Mouse (Mus musculus) layer of hippocampus, postnatal 25 days (tissue): Measurements from ENCODE around the gene Lelp1. TPM values are rescaled to one million over a fixed set of nuclear protein-coding genes. Genes with fewer than 3 reads are reported as not detected.

Source experiments
- DNase-seq, 2 experiments: peaks; one replicate each; pipeline ENCODE4 v3.0.0; 2022; ENCODE audit warnings: mixed read lengths in 2 of 2, low spot score in 1 of 2; ENCODE audit errors: extremely low spot score in 1 of 2
- total RNA-seq, 2 experiments: library from RNA; stranded (reverse); gene quantifications; 2 replicates each; pipeline ENCODE4 v1.2.3; 2021

The Lelp1 gene
- not detected for total RNA-seq

- no peak for DNase-seq
Observed at GRCm38 (mm10) chr3:92142644-92143043, at the start of gene Lelp1. Gene Lelp1 (minus strand): TSS chr3:92142744.

- DNase-seq: no peak
Observed at GRCm38 (mm10) chr3:92176880-92177279, 34.3 kb upstream of the Lelp1 start.

DNA sequence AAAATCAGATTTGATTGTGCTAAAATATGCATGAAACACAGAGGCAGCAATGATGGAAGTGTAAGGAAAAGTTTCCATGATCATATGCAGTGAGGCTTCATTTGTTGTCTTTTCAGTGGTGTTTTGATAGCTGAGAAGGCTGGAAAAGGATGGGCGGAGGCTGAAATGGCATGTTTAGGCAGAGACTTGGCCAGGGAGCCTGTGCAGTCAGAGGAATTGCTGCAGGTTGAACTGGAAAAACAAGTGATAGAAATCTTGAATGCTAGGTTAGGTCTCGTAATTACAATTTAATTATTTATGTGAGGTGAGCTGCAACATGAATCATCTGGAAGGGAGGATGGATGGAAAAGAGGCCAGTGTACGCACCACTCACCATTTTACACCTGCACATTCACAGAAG, 27.3 kb upstream of the Lelp1 start:
- no peak for DNase-seq

DNA sequence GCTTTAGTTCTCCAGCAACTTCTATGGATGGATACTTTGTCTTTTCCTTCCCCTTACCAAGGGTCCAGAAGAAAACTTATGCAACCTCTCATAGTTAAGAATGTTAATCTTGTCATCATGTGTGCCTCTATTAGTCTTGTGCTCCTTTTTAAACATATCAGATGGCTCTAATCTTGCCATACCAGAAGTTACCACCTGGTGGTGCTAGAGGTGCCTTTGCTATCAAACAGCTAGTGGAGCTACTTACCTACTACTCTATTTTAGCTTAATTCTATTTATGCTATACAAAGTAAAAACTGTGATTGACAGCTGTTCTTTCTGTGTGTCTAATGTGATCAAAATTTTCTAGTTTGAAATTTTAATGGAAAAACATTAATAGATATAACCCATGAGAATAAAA, 10.8 kb upstream of the Lelp1 start:
- peak; percentile 14 to 69 for DNase-seq

- peak in 1 of 2 experiments; percentile 54 for DNase-seq
Observed at GRCm38 (mm10) chr3:92150631-92151277, 8.2 kb upstream of the Lelp1 start.

DNA sequence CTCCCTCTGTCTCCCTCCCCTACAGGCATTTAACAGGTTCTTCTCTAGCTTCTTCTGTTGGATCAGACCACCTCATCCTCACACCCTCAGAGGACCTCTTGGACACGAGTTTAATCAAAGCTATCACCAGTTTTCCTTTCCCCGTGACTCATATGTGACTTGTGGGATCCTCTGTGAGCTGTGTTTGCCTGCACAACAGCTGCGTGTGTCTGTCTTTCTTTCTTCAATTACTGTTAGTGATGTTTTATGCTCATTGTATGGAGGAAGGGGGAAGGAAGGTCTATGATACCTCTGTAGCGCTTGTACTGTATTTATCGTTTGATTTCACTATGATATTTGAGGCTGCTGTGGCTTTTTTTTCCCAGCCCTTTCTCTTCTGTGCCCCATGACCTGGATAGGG, 5.4 kb upstream of the Lelp1 start:
- no peak for DNase-seq

GRCm38 (mm10) chr3:92147420-92147819, 4.9 kb upstream of the Lelp1 start:
- DNase-seq: no peak

DNA sequence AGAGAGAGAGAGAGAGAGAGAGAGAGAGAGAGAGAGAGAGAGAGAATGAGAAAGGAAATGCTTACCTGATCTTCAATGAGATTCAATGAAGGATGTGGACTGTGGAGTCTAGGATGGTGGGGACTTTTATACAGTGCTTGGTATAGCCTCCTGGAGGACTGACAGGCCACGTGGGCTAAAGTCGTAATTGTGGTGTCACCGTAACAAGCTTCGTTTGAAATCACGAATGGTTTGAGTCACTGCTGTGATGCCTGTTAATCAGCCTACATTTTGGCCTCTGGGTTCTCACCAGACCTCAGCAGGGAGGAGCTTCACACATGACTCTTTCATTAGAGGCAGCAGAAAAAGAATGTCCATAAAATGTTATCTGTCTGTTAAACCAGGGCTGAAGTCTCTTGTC, 18.7 kb downstream of the Lelp1 start, which contains the start of gene Prr9:
Gene Prr9 (minus strand): TSS at position 101 of the 400 bp plus-strand sequence.
- no peak for DNase-seq

DNA sequence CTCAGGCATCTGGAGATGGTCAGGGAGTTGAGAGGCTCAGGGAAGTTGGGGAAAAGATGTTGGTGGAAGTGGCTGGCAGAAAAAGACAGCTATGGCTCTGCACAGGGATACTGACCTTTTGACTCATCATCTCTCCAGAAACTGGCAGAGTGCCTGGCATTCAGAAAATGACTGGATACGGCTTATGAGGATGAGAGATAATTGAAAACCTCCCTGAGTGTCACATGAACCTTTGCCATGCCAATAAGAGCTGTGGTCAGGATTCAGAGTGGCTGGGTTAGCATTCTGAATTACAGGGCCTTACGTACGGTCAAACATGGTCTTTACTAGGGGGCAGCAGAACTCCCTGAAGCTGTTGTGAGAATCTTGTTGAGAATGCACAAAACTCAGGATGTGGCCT, 21.6 kb downstream of the Lelp1 start:
- no peak for DNase-seq

- DNase-seq: peak in 1 of 2 experiments; percentile 3
Observed at GRCm38 (mm10) chr3:92117930-92118329, 24.6 kb downstream of the Lelp1 start.

DNA sequence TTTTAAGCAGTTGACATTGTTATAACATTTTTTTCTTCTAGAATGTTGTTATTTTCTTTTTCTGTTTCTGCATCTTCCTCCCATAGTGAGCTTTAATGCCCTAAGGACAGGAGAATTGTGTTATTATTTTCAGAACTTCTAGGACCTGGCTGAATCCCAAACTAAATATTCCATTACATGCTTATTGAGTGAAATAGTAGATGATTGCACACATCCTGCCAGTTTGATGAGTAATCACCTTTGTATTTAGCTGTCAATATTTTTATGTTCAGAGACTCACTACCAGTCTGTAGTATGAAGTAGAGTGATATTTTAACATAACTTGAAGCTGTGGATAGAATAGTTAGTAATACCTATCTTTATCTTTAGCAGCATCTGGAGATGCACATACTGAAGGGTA, 31.0 kb downstream of the Lelp1 start:
- no peak for DNase-seq

GRCm38 (mm10) chr3:92110790-92111189, 31.8 kb downstream of the Lelp1 start:
- no peak for DNase-seq

DNA sequence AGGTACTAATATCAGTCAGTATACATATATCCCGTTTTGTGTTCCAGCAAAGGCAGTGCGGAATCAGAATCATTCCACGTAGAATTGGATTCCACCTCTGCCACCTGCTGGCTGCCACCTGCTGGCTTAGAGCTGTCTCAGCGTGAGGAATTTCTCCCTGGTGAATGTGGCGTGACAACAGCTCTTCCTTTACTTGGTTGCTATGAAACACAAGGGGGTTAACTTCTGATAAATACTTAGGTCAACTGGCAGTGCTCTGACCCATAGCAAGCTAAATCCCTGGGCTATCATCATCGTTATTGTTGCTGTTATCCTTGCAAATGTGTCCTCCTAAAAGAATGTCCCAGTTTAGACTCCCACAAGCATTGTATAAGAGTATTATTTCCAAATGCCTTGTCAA, 36.0 kb downstream of the Lelp1 start:
- DNase-seq: peak in 1 of 2 experiments; percentile 27

Other genes starting within 250 kb of the Lelp1 start
- gene Pglyrp3, start 128.2 kb downstream of the Lelp1 start, total RNA-seq: not detected
- gene Lor, start 59.6 kb downstream of the Lelp1 start, total RNA-seq: 1 to 10 TPM; 4.7 to 4.8 TPM
- gene Prr9, start 18.8 kb downstream of the Lelp1 start, total RNA-seq: not detected
- gene Sprr2a1, start 73.1 kb upstream of the Lelp1 start, total RNA-seq: not detected
- gene Sprr2a2, start 73.2 kb upstream of the Lelp1 start, total RNA-seq: not detected
- not detected for gene Sprr2a3, start 142.7 kb upstream of the Lelp1 start, total RNA-seq
- gene Sprr2b, start 173.9 kb upstream of the Lelp1 start, total RNA-seq: not detected
- gene Sprr2d, start 196.4 kb upstream of the Lelp1 start, total RNA-seq: not detected
- not detected for gene Sprr2e, start 209.4 kb upstream of the Lelp1 start, total RNA-seq
- gene Sprr2f, start 222.4 kb upstream of the Lelp1 start, total RNA-seq: not detected
- gene Sprr2h, start 242.9 kb upstream of the Lelp1 start, total RNA-seq: not detected